Mouse (Mus musculus) testis, adult 2 months (tissue): ENCODE measurements around the gene Adamts20.

Experiments
- CTCF ChIP-seq: fragments of 200-500 bp; IDR thresholded peaks from 2 replicates; pipeline ENCODE4 v1.5.1; 2012; ENCODE audit warnings: low read depth, mild to moderate bottlenecking, inconsistent platforms, low read length, moderate library complexity; ENCODE audit not compliant: control insufficient read depth, insufficient read depth, insufficient replicate concordance
- POLR2A ChIP-seq: fragments of 200-500 bp; IDR thresholded peaks from 2 replicates; pipeline ENCODE4 v1.6.1; 2012; ENCODE audit warnings: low read depth, mild to moderate bottlenecking, inconsistent platforms, low read length, moderate library complexity; ENCODE audit not compliant: control insufficient read depth

- TF ChIP-seq POLR2A (no peak), CTCF (no peak)
These were observed 210.9 kb downstream of the Adamts20 start for GRCm38 (mm10) chr15:94254091-94254860.
